Mouse (Mus musculus): ENCODE data around the gene Tubgcp2. TPM values are rescaled to one million over a fixed set of nuclear protein-coding genes. Genes with fewer than 3 reads are reported as not detected.

Tubgcp2 gene
- total and polyA plus RNA-seq, 3 experiments: 42.5 to 50.4 (median 46.7) TPM

DNA sequence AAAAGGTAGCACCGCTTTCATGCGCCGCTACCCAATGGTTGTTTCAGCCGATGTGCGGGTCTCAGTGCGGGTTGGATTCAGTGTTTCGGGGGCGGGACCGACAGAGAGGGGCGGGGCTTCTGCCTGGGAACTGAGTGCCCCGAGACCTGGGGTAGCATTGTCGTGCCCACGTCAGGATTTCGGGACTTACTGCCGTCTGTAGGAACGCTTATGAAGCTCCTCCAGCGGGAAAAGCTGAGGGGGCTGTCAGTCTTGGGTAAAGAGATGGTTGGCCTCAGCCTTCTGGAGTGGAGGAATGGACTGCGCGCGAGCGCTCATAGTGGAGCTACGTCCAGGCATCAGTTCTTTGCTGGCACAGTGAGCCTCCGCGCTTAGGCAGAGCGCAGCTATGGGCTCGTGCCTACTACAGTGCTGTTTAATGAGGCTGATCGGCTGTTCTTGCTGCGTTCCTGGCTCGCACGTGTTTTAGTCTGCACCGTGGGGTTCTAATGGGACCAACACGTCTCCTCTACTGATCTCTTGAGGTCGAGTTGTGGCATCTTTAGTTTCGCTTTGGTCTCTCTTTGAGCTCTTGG is 12.7 kb upstream of the Tubgcp2 start:
- in situ Hi-C loops (cut with MboI; ENCODE audit: low pct_ligation_motif_present, low pct_unique_long_range_greater_than_20kb, low sequenced_read_pairs) (no loop called here), dilution Hi-C loops (cut with MboI; ENCODE audit: extremely low pct_ligation_motif_present, extremely low pct_unique_long_range_greater_than_20kb, low sequenced_read_pairs) (no loop called here)
- DNase-seq (ENCODE audit: extremely low read depth): no peak
- TF ChIP-seq ZC3H11A (IDR thresholded peaks at IDR 0.05; ENCODE audit: low read depth, low read length): no peak
- no peak for TF ChIP-seq ELF1 (IDR thresholded peaks at IDR 0.05; ENCODE audit: low read depth, low read length)
- TF ChIP-seq NRF1 (IDR thresholded peaks at IDR 0.05; ENCODE audit: low read depth, low read length): peak; percentile 14; the same call in 1 of the 2 replicates
- no peak for TF ChIP-seq USF2 (conservative IDR thresholded peaks at IDR 0.05; ENCODE audit: low read depth, low read length)
- TF ChIP-seq MEF2A (IDR thresholded peaks at IDR 0.05; ENCODE audit: borderline replicate concordance, low read depth, low read length): no peak
- peak; percentile 63; the same call in 1 of the 2 replicates for TF ChIP-seq MAX (IDR thresholded peaks at IDR 0.05; ENCODE audit: low read length)
- TF ChIP-seq MAFK (IDR thresholded peaks at IDR 0.05; ENCODE audit: insufficient replicate concordance, low read length): no peak
- TF ChIP-seq IRF4 (IDR thresholded peaks at IDR 0.05; ENCODE audit: low read depth, low read length): no peak
- no peak for TF ChIP-seq ZKSCAN1 (IDR thresholded peaks at IDR 0.05; ENCODE audit: borderline replicate concordance, low read depth, low read length)
- no peak for TF ChIP-seq JUND (conservative IDR thresholded peaks at IDR 0.05; ENCODE audit: low read depth, low read length)
- peak; percentile 60 for TF ChIP-seq BHLHE40 (IDR thresholded peaks at IDR 0.05; ENCODE audit: low read depth, low read length)
- no peak for TF ChIP-seq HCFC1 (IDR thresholded peaks at IDR 0.05; ENCODE audit: low read depth, low read length)
- TF ChIP-seq MYC (IDR thresholded peaks at IDR 0.05; ENCODE audit: low read depth, low read length): peak; percentile 38; the same call in 1 of the 2 replicates
- no peak for TF ChIP-seq POLR2AphosphoS2 (IDR thresholded peaks at IDR 0.05; ENCODE audit: low read depth, low read length)
- TF ChIP-seq E2F4 (IDR thresholded peaks at IDR 0.05; ENCODE audit: insufficient replicate concordance, low read depth, low read length): no peak
- TF ChIP-seq UBTF (IDR thresholded peaks at IDR 0.05; ENCODE audit: low read depth, low read length): no peak
- TF ChIP-seq USF1 (IDR thresholded peaks at IDR 0.05; ENCODE audit: low read depth, low read length): no peak
- Histone ChIP-seq H3K9me3 (replicated peaks; ENCODE audit: low read length) (peaks cover 12% of the 10 kb centered on the region), H3K4me1 (ENCODE audit: control insufficient read depth in 1 of 2, insufficient read depth in 2 of 2) (peaks cover 0 to 3% of the 10 kb centered on the region in 2 experiments; a peak in 1 of 4 replicates), H3K36me3 (replicated peaks in 1 of 2; ENCODE audit: control insufficient read depth in 1 of 2, insufficient read depth in 1 of 2, low read length in 1 of 2) (no peaks in the 10 kb centered on the region), H3K27ac (ENCODE audit: insufficient read depth, low read depth) (no peak overlapping the region), H3K79me2 (replicated peaks; ENCODE audit: control insufficient read depth, extremely low read depth, insufficient read depth, poor library complexity, severe bottlenecking) (no peaks in the 10 kb centered on the region), H3K4me3 (replicated peaks in 1 of 3; ENCODE audit: low read depth in 2 of 3, low read length in 2 of 3, poor library complexity in 1 of 3) (peak overlapping the region; percentile 19 to 53 (median 44)), H3K4me2 (ENCODE audit: insufficient read depth, low read depth, poor library complexity, severe bottlenecking) (peak overlapping the region; percentile 52), H3K27me3 (replicated peaks) (peaks cover 36% of the 10 kb centered on the region), H3K9ac (ENCODE audit: insufficient read depth, low read depth) (peak overlapping the region; percentile 10; the same call in 1 of the 2 replicates)

DNA sequence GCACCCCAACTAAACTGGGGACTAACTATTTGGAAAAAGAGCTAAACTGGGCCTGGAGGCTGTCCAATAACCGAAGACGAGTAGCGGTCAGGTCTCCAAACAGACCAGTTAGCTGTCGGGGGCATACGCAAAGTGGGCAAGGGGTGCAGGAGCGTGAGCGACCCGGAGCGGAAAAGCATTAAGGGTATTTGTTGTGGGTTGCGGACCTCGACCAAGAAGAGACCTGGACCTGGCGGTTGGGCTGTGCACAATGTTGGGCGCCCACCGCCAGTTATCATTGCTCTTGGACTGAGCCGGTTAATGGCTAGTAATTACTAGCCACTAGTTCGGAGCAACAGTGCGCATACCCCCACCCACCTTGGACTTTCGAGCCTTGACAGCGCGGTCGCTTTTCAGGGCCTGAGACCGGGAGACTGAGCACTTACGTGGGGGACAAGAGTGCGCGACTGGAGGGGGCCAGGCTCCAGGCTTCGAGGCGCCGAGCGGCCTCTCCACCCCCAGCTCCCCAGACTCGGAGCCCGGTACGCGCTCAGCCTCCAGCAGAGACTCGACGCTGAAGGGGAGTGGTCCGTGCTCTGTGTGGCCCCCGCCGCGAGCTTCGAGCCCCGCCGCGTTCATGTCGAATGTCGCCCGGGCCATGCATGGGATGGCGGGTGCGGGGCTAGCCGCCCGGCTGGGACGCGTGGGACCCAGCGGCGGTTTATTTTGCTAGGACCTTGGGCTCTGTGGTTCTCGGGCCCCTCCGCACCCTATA is 12.1 kb upstream of the Tubgcp2 start, which contains the start of gene Msx3:
TSS of gene Msx3 (minus strand) at position 729 of the 754 bp plus-strand sequence.
- peak within 1 kb of the TSS; percentile 10; the same call in 1 of the 2 replicates for H3K9ac ChIP-seq (ENCODE audit: insufficient read depth, low read depth)
- no peaks in the 10 kb centered on the region for H3K36me3 ChIP-seq (replicated peaks in 1 of 2; ENCODE audit: control insufficient read depth in 1 of 2, insufficient read depth in 1 of 2, low read length in 1 of 2)
- H3K27ac ChIP-seq (ENCODE audit: insufficient read depth, low read depth): no peak within 1 kb of the TSS
- TF ChIP-seq ZMIZ1 (IDR thresholded peaks at IDR 0.05; ENCODE audit: low read depth, low read length): no peak
- no peak for TF ChIP-seq UBTF (IDR thresholded peaks at IDR 0.05; ENCODE audit: low read depth, low read length)
- TF ChIP-seq RCOR1 (conservative IDR thresholded peaks at IDR 0.05; ENCODE audit: low read depth, low read length): no peak
- TF ChIP-seq MYC (IDR thresholded peaks at IDR 0.05; ENCODE audit: low read depth, low read length): no peak
- no peak for TF ChIP-seq TCF12 (IDR thresholded peaks at IDR 0.05; ENCODE audit: low read depth, low read length)
- no peak for TF ChIP-seq SMC3 (IDR thresholded peaks at IDR 0.05; ENCODE audit: low read depth, low read length)
- TF ChIP-seq ZKSCAN1 (IDR thresholded peaks at IDR 0.05; ENCODE audit: borderline replicate concordance, low read depth, low read length): no peak
- no peak for TF ChIP-seq USF2 (conservative IDR thresholded peaks at IDR 0.05; ENCODE audit: low read depth, low read length)
- no peak for TF ChIP-seq PAX5 (IDR thresholded peaks at IDR 0.05; ENCODE audit: low read length)
- no peak for TF ChIP-seq CTCF (conservative IDR thresholded peaks at IDR 0.05 in 1 of 2, IDR thresholded peaks at IDR 0.05 in 1 of 2; ENCODE audit: low read depth in 2 of 2, low read length in 2 of 2)
- no peak for TF ChIP-seq RAD21 (IDR thresholded peaks at IDR 0.05; ENCODE audit: low read depth, low read length)
- no peak for TF ChIP-seq POLR2A (IDR thresholded peaks at IDR 0.05; ENCODE audit: low read depth, low read length)
- TF ChIP-seq MAFK (IDR thresholded peaks at IDR 0.05; ENCODE audit: insufficient replicate concordance, low read length): no peak
- no peak for TF ChIP-seq HCFC1 (IDR thresholded peaks at IDR 0.05; ENCODE audit: low read depth, low read length)
- TF ChIP-seq ELF1 (IDR thresholded peaks at IDR 0.05; ENCODE audit: low read depth, low read length): no peak
- TF ChIP-seq NRF1 (IDR thresholded peaks at IDR 0.05; ENCODE audit: low read depth, low read length): no peak
- TF ChIP-seq CHD1 (IDR thresholded peaks at IDR 0.05; ENCODE audit: low read depth, low read length): no peak
- no peak for DNase-seq (ENCODE audit: extremely low read depth)
- peak within 1 kb of the TSS; percentile 52 for H3K4me2 ChIP-seq (ENCODE audit: insufficient read depth, low read depth, poor library complexity, severe bottlenecking)
- H3K9me3 ChIP-seq (replicated peaks; ENCODE audit: low read length): peaks cover 12% of the 10 kb centered on the region
- dilution Hi-C loops (cut with MboI; ENCODE audit: extremely low pct_ligation_motif_present, extremely low pct_unique_long_range_greater_than_20kb, low sequenced_read_pairs) (no loop called here), in situ Hi-C loops (cut with MboI; ENCODE audit: low pct_ligation_motif_present, low pct_unique_long_range_greater_than_20kb, low sequenced_read_pairs) (no loop called here)
- H3K4me3 ChIP-seq (replicated peaks in 1 of 3; ENCODE audit: low read depth in 2 of 3, low read length in 2 of 3, poor library complexity in 1 of 3): peak within 1 kb of the TSS; percentile 19 to 53 (median 44)
- no peaks in the 10 kb centered on the region for H3K79me2 ChIP-seq (replicated peaks; ENCODE audit: control insufficient read depth, extremely low read depth, insufficient read depth, poor library complexity, severe bottlenecking)
- peaks cover 0 to 3% of the 10 kb centered on the region in 2 experiments; a peak in 1 of 4 replicates for H3K4me1 ChIP-seq (ENCODE audit: control insufficient read depth in 1 of 2, insufficient read depth in 2 of 2)
- H3K27me3 ChIP-seq (replicated peaks): peaks cover 33% of the 10 kb centered on the region

Data from CH12.LX (cell line).